Mouse (Mus musculus) megakaryocyte-erythroid progenitor cell, adult 5-6 weeks (primary cell): ENCODE measurements around the gene Zfp27. TPM values are rescaled to one million over a fixed set of nuclear protein-coding genes. Genes with fewer than 3 reads are reported as not detected.
A peak's percentile ranks its signal among the peaks of the same experiment; 100 is the strongest.

Experiments used
- ATAC-seq: replicated peaks from 2 replicates; pipeline ENCODE4 v1.8.0; 2016; ENCODE audit warnings: mild to moderate bottlenecking, inconsistent platforms; ENCODE audit not compliant: severe bottlenecking, poor library complexity, low FRiP score, low TSS enrichment
- total RNA-seq, 2 experiments: library from RNA; stranded (forward) in 1 of 2; stranded (reverse) in 1 of 2; fragments of 200-1000, 215-1000 nt in 1 of 2; fragments of >200 nt in 1 of 2; fragmentation: Nextera tagmentation in 1 of 2; gene quantifications; 2 replicates each; pipeline ENCODE4 v1.2.3; 2014 to 2017

The Zfp27 gene
- 7.2 and 8.0 TPM in 2 replicates for total RNA-seq (2014; fragmentation: Nextera tagmentation)
- total RNA-seq (2017) = 8.3 and 11.1 TPM in 2 replicates

DNA sequence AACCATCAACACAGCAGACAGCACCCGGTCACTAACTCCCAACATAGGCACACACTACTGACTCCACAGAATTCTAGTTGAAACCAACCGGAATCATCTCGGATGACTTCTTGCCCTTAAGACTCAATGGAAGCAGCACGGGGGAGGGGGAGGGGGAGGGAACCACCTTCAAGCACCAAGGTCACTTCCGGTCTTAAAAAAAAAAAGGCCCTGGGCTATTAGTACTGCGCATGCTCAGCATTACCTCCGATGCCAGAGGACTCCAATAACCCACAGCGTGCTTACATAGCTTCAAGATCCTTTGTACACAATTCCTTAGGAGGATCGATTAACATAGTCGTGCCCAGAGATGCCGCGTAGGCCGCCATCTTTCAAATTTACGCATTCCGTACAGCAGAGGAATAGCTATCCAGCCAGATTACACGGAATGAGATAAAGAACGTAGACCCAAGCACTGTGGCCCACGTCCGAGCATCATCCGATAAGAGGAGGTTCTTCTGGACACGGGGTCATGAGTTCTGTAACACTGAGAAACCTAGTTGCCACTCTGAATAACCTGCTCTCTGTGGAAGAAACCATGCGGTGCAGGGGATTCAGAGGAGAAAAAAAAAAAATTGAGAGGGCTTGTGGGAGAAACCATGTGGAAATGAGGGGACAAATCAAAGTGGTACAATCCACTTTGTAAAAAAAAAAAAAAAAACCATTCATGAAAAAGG is at the start of gene Zfp27:
Gene Zfp27, minus strand, starts transcription at position 607 of the 716 bp plus-strand sequence.
- peak; percentile 78 for ATAC-seq

DNA sequence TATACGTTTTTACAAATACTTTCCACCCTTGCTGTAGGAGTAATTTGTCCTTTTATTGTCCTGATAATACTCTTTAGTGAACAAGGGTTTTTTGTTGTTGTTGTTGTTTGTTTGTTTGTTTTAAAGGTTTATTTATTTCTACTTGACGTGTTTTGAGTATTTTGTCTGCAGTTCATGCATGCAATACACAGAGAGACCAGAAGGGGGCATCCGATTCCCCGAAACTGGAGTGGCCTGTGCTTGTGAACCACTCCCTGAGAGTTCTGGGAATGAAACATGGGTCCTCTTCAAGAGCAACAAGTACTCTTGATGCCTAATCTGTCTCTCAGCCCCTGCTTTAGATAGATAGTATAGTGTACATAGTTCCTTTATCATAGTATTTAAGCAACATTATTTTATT is 48.4 kb upstream of the Zfp27 start:
- ATAC-seq = 0 out of 2 replicates have a peak, but pooled peaks have one; percentile 21

DNA sequence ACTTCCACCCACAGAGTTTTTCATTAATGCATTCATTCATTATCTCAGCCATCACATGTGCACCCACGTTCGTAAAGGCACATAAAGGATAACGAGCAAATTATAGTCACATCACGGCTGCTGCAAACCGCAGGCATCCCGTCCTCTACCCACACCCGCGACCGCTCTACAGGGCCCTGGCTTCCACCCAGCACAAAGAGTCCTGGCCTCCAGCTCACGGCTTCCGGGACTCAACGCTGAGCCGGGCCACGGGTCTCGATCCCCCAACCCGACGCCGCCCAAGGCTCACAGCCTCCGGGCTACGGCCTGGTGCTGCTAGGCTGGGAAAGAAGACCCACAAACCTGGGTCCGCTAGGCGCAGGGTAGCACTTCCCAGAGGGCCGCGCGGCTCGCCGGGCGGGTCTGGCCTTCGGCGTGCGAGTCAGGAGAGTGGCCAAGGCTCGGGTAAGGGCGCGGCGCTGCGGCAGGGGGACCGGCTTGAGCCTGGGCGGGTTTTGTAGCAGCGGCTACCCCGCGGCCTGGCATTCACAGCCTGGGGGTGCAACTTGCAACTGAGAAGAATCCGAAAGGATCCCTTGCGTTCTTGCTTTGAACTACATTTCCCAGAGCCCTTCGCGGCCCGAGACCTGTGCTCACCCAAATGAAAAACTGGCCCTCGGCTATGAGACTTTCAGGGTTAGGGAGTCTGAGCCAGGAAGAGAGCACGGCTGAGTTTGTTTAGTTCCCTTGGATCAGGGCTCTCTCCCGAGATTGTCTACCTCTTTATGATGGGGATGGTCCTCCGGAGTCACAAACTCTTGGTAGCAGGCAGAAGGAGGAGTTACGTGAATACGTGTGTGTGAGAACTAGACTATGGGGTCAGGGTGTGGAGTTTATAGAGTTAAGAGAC is 47.4 kb upstream of the Zfp27 start, which contains the start of gene Zfp74:
Gene Zfp74, minus strand, starts transcription at position 577 of the 889 bp plus-strand sequence.
- ATAC-seq = peak; percentile 88

DNA sequence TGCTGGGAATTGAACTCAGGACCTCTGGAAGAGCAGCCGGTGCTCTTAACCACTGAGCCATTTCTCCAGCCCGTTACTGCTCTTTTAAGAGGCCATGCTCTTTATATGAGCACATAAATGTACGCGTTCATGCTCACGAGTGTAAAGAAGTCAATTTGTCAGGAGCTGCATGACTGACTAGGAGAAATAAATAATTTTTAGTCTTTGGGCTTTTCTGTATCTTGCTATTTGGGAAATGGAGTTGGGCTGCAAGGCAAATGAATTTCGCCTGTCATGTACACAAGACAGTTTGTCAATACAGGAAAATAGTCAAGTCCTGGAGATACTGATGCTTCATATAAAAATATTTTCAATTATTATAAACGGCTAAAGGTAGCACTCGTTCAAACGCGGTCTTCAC is 46.7 kb upstream of the Zfp27 start:
- ATAC-seq = no peak

DNA sequence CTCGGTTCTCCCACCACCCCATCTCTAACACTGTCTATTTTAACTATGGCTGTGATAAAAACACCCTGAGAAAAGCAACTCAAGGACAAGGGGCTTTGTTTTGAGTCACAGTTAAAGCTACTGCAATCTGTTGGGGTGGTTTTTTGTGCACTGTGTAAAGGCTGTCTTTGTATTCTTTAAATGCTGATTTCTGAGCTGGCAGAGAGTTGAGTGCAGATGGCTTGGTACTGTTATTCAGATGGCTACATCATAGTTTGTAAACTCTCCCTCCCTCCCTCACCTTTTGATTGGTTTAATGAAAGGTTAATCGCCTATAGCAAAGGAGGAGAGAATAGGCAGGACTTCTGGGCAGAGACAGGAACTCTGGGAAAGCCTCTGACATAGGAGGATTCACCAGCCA is 37.8 kb upstream of the Zfp27 start:
- no peak for ATAC-seq

DNA sequence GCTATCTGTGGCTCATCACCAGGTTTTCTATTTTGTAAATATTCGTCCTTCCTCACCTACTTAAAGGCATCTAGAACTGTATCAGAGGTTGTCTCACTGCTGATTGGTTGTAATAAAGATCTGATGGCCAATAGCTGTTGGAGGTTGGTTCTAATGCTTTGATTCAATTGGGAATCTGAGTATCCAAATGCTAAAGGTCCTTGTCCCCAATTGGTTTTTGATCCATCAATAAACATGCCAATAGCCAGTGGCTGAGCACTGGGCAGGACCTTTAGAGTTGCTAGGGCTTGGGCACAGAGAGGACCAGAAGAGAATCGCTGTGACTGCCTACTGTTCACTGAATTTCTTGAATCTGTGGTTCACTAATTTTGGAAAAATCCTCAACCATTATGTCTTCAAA is 37.3 kb upstream of the Zfp27 start:
- no peak for ATAC-seq

DNA sequence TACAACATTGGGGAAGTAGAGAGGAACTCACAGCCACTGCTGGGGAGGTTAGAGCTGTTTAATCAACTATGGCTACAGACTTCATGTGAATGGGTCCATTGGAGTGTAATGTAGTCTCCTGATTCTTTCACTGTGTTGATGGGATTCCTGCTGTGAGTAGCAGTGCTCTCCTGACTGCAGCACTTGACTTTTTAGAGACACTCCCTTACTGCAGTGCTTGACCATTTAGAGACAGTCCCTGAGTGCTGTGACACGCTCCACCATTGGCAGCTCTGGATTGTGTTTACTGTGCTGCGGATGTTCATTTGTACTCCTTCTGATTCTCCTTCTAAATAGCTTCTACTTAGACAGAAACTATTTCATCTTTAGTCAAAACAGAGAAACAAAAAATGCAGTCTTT is 36.4 kb upstream of the Zfp27 start:
- no peak for ATAC-seq

DNA sequence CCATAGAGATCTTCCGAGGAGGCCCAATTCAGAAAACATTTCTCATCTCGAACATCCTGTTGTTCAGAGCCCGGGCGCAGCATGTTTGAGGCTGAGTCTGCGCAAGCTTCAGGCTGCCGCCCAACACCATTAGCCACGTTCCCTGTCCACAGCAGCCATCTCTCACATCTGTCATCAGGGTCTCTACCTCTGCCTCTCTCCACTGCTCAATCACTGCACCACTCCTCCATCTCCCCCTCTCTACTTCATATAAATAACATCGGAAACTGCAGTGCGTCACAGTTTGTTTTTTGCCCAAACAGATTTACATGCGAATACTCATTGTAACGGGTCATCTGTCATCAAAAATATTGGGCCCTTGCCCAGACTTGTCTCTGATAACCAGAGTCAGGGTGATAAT is 34.7 kb upstream of the Zfp27 start:
- ATAC-seq = no peak

DNA sequence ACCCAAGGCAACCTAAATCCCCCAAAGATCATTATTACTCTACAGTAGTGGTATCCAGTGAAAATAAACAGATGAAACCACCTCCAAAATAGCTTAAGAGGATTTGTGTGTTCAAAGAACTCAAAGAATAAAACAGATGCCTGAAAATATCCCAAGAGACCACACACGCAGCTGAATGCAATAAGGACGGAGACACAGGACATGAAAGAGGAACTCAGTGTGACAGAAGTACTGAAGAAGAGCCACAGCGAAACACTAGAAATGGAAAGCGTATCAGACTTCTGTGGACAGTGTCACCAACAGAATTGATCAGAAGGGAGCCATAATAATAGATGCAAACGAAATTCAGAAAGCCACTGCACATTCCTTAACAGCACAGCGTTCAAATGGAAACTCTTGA is 32.5 kb upstream of the Zfp27 start:
- ATAC-seq = no peak

DNA sequence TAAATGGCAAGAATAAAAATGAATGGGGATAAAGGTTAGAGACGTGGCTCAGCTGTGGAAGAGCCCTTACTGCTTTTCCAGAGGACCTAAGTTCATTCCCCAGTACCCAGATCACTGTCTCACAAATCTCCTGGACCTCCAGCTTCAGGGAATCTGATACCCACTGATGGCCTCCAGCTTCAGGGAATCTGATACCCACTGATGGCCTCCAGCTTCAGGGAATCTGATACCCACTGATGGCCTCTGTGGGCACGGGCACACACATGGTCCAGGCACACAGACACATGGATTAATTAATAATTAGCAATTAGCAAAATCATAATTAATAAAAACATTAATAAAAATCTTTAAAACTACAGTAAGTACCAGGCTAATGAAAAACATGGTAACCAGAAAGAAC is 16.4 kb upstream of the Zfp27 start:
- ATAC-seq = no peak

DNA sequence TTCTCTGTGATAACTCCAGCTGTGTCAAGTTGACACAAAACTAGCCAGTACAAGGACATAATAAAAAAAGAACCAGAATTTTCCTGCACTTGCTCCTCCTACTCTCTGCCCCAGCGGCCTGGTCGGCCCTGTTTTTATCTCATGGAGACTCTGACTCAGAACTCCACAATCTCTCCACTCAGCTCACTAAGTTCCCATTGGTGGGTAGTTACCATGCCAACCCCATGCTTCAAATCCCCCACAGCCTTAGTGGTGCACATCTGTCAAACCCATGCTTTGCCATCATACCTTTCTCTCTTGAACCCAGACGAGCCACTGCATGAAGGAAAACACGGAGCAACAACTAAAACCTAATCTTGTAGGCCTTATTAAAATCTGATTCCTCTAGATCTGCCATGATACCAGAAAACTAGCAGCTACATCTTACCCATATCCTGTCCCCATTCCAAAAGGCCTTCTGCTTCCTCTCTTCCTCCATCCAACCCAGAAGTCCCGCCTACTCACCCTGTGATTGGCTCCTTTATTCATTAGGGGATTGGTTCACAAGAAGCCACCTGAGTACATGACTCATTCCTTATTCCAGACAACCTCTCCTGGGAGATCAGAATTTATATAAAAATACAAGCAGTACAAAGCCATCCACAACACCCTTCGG is 15.2 kb upstream of the Zfp27 start:
- ATAC-seq = no peak

DNA sequence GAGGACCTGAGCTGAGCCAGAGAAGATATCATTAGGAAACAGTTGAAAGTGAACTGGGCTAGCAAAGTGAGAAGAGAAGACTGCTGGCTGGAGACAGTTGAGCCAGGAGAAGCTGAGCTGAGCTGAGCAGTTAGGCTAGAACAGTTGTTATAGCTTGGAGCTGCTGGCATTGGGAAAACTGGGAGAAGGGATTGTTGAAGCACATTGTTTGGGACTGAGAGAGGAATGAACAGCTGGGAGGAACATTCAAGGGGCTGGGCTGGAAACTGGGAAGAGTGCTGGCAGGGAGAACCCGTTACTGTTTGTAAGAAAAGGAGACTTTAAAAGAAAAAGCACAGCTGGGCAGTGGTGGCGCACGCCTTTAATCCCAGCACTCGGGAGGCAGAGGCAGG is 11.7 kb upstream of the Zfp27 start:
- ATAC-seq = no peak

DNA sequence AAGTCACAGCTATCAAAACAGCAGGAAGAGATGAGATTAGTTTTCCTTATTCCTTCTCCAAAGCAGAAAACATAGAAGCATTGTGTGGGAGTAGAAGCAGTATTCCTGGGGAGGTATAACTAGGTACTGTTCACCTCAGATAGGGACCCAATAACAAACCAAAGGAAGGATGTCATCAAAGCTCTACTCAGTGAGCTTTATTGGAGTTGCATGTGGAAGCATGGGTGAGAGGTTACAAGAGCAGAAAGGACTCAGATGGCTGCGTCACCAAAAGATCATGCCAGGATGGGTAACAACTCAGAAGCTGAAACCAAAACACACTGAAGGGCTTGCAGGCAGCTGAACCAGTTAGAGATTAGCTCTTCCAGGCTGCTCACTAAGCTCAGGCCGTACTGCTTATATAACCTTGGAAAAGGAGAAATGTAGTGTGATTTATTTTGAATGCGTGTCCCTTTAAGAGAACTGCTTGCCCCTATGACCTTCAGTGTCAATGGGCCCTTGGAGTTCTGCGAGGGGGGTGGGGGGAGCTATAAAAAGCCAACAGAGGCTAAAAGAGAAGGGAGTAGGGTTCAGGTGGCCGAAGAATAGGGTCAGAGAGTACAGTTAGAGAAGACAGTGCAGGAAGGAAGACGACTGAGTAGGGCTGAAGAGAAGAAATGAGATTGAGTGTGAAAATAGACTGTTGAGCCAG is 11.1 kb upstream of the Zfp27 start:
- ATAC-seq = no peak

DNA sequence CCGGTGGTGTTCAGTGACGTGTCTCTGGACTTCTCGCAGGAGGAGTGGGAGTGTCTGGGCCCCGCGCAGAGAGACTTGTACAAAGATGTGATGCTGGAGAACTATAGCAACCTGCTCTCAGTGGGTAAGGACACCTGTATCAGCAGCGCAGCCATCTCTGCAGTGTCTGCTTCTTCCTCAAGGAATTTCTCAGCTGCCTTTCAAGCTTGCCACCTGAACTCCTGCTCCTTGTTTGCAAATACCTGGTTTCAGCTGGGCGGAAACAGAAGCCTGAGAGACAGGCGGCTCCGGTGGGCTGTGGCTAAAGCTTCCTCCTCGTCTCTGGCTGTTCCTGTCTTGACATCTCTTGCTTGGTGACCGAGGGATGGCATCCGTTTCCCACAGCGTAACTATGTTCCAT is 5.8 kb upstream of the Zfp27 start:
- ATAC-seq = no peak

DNA sequence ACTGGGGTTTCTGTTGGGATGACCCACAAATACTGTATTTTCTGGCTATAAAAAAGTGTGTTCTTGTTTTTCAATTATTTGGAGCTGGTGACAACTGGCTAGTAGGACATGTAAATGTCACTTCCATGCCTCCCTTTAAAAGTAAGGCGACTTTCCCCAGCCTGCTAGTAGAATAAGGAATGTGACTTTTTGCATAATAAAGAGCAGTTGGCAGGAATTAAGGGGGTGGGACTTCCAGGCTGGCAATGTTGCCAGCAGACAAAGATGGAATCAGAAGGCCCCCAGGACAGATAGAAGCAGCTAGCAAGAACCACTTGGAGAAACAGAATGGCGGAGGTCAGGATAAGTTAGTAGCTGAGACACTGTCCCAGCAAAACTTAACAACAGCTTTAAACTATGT is 3.9 kb upstream of the Zfp27 start:
- ATAC-seq = no peak

DNA sequence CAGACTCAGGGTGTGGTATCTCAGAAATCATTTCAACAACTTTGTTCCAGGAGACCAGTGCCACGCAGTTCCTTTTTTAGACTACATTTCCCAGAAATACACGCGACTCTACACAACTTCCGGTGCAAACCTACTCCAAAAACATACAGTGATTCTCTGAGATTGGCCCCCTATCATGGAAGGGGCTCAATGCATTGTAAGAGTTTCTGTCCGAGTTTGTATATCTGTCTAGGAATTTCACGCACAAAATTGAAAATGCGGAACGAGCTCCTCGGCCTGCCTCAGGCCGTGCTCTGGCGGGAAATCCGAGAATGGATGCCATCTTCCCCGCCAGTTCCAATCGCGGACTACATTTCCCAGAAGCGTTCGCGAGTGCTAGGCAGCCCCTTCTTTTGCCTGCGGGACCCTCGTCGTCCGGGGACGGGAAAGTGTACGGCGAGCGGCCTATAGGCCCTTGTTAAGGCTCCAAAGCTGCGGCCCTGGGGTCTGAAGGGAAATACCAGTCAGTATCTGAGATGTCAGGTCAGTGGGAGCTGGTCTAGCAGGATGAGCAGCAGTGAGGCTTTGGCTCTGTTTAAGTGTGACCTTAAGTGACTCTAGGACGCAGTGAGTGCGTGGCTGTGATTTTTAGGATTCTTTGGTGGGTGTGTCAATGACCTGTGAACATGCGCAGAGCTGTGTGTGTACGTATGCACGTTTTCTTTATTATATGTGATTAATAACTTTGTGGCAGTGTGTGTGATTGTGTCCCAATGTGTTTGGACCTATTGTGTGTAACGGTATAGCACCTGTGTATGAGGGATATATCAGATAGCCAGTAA is 2.0 kb upstream of the Zfp27 start, which contains the start of gene Zfp383:
Gene Zfp383, plus strand, starts transcription at position 94 of the 821 bp plus-strand sequence.
- ATAC-seq = peak; percentile 80

DNA sequence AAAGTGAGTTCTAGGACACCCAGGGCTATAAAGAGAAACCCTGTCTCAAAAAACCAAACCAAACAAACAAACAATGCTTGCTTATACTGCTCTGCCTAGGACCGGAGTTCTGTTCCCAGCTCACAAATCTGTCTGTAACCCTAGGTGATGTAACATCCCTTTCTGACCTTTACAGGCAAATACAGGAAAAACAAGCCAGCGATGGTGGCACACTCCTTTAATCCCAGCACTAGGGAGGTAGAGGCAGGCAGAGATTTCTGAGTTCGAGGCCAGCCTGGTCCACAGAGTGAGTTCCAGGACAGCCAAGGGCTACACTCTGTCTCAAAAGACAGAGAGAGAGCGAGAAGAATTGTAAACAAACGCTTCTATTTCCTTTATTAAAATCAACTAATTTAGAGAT is 834 bp upstream of the Zfp27 start:
- no peak for ATAC-seq

DNA sequence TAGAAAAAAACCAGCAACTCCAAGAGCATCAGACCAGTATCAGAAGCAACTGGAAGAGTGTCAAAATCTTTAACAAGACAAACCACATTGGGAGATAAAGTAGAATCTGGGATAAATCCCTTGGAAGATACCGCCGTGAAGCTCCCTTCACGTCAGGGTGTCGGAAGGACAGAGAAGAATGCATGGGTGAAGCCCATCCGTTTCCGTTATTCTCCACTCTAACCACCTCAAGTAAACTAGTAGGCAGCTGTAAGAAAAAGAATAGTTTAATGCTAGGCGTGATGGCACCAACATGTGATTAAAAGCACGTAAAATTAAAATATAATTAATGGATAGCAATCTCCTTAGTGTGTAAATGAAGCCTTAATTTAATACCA is 298 bp upstream of the Zfp27 start:
- no peak for ATAC-seq

DNA sequence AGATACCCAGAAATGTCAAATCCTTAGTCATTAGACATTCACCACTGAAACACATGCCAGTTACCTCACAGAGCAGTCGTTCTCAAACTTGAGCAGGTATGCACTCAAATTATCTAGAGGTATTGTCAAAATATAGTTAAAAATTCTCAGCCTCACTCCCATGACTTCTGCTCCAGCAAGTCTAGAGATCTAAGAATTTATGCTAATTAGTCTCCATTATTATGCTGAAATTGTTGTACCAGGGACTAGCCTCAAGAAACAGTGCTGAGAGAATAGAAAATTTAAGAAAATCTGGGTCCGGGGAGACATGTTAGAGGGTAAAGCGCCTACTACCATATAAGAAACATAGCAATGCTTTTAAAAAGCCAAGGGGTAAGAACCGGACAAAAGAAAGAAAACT is 2.3 kb downstream of the Zfp27 start:
- no peak for ATAC-seq
